Mouse (Mus musculus): ENCODE measurements around the gene Ppih.
"Not testable (repeated sequence)": the region's sequence is repeated elsewhere in the genome, so short reads cannot be mapped to it uniquely, and the experiment has no call there.

Gene Ppih

GRCm38 (mm10) chr4:119291921-119292320, 28.4 kb downstream of the Ppih start:
- DNase-seq (ENCODE audit: low read depth) = peak; percentile 18

- DNase-seq (ENCODE audit: low read depth) = no peak
Observed at GRCm38 (mm10) chr4:119285336-119285735, 35.0 kb downstream of the Ppih start.

- DNase-seq (ENCODE audit: low read depth) = no peak
Observed at GRCm38 (mm10) chr4:119284861-119285260, 35.5 kb downstream of the Ppih start.

DNA sequence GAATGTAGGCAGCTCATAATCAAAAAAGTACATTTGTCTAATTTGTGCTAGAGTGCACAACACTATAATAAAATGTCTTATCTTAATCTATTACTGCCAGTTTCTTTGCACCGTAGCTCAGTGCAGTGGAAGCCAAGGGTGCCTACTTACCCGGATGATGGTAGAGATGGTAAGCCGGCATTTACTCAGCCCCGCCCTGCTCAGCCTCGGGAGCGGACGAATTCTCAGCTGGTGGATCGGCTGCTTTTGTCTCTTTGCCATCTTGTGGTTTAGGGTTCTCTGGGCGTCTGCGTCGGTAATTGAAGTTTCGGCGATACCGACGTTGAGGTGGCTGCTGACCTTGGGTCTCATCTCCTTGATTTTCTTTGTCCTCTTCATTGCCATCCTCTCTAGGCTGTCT, 41.6 kb downstream of the Ppih start:
- not testable (repeated sequence) for DNase-seq (ENCODE audit: low read depth)

DNA sequence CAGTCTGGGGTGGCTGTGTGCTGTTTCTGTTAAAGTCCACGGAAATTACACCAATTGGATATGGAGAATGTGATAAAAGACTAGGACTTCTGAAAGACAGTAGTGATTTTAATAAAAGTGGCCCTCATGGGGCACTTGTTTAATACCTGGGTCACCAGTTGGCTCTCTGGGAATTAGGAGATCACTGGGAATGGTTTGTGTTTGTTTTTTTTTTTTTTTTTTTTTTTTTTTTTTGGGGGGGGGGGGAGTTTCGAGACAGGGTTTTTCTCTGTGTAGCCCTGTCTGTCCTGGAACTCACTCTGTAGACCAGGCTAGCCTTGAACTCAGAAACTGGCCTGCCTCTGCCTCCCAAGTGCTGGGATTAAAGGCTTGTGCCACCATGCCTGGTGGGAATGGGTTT, 44.6 kb downstream of the Ppih start:
- DNase-seq (ENCODE audit: low read depth) = no peak

DNA sequence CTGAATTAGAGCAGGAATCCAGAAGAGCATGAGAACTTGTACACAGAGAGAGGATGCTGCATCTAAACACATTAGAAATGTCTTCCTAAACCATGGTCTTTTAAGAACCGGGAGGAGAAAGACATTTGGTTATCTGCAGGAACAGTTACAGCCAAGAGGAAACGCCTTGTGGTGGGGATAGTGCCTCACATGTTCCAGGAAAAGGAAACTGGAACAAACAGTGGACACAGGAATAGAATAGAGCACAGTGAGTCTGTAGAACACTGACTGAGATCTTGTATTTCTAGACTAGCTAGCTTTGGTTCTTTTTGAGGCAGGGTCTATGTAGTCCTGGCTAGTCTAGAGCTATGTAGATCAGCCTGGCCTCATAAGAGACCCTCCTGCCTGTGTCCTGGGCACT, 45.1 kb downstream of the Ppih start:
- DNase-seq (ENCODE audit: low read depth) = no peak

DNA sequence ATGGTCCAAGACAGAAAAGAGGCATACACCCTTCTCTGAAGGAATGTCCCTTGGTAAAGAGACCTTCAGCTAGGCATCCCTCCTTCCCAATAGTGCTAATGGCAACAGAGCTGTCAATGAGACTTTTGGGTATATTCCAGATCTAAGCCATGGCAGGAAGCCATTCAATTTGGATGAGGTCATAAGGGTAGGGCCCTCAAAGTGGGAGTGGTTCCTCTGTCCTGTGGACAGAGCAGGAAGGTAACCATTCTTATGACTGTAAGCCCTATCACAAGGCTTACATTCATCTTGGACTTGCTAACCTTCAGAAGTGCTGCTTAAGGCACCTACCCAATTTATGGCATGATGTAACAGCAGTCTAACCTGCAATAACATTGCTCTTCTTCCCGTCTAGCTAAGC, 45.7 kb downstream of the Ppih start:
- no peak for DNase-seq (ENCODE audit: low read depth)

DNA sequence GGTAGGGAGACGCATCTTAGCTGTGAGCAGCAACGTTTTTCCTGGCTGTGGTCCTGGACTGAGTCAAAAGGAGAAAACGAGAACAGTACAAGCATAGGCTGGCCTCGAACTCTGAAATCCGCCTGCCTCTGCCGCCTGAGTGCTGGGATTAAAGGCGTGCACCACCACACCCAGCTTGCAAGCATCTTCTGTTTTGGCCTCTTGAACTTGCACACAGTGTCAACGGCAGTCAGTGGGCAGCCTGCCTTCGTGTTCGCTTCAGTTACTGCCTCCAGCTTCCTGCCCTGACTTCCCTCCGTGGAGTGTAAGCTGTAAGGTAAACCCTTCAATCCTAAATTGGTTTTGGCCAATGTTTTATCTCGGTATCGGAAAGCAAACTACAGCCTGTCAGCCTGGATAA, 53.7 kb downstream of the Ppih start:
- DNase-seq (ENCODE audit: low read depth) = no peak

DNA sequence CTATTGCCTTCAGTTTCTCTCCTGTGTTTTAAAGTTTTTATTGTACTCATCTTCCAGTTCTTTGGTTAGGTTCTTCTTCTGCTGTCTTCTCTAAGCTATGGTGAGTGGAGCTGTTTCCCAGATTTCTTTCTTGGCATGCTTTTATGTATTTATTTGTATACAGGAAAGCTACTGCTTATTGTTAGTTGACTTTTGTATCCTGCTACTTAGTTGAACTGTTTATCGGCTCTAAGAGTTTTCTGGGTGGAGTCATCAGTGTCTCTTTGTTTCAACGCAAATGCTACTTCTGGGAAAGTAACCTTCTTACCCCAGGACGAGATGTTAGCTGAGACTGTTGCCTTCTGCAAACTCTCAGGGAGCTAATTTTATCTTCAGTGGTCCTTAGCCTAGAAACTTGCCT, 56.9 kb downstream of the Ppih start:
- DNase-seq (ENCODE audit: low read depth) = no peak

DNA sequence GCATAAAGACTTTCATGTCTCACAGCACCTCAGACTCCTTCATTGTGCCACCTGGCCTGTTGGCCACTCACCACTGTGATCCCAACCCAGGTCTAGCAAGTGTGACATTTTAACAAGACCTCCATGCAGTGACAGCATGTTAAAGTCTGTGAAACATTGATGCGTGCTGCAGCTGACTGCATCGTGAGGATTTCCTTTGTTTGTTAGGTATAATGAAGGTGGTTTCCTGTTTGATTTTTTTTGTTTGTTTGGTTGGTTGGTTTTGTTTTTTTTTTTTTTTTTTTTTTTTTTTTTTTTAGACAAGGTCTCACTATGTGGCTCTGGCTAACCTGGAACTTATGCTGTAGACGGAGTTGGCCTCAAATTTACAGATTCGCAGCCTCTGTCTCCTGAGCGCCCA, 57.9 kb downstream of the Ppih start:
- no peak for DNase-seq (ENCODE audit: low read depth)

DNA sequence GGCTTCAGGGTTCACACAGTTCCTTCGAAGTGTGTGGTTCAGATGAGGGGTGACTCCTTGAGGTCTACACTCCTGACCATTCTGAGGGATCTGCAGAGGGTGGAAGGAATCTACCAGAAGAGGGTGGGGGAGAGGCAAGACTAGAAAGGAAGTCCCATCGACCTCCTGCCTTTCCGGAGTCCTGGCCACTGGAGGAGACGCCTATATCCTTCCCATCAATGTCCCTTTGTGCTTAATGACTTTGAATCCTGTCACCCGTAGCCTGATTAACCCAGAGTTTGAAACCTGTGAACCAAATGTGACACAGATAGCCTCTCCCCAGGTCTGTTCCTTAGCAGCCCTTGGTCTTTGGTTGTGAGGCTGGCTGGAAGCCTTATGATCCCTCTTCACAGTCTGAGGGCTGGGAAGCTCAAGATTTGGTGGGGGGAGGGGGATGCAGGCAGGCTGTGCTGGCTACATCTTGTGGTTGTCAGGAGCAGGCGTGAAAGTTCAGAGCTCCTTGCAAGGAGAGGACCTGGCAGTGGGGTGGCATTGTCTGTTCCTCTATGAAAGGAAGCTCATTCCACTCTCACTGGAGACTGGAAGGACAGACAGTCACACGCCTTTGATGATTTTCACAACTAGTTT, 59.1 kb downstream of the Ppih start:
- no peak for DNase-seq (ENCODE audit: low read depth)

- no peak for DNase-seq (ENCODE audit: low read depth)
Observed at GRCm38 (mm10) chr4:119259344-119260254, 60.7 kb downstream of the Ppih start.

GRCm38 (mm10) chr4:119257083-119257482, 63.3 kb downstream of the Ppih start:
- no peak for DNase-seq (ENCODE audit: low read depth)

DNA sequence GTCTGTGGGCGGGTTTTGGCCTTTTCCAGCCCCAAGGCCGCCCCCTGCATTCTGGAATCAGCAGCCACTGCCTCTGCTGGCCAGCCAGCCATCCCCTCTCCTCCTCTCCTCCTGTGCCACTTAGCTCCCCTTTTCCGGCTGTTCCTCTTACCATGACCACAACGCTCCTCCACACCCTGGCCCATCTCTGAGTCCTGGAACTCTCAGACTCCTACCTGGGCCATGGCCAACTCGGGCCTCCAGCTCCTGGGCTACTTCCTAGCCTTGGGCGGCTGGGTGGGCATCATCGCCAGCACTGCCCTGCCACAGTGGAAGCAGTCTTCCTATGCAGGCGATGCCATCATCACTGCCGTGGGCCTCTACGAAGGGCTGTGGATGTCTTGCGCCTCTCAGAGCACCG, 65.0 kb downstream of the Ppih start, which contains the start of gene Cldn19:
TSS of gene Cldn19 (plus strand) at position 64 of the 400 bp plus-strand sequence.
- no peak for DNase-seq (ENCODE audit: low read depth)

GRCm38 (mm10) chr4:119254012-119254618, 66.2 kb downstream of the Ppih start:
- no peak for DNase-seq (ENCODE audit: low read depth)

DNA sequence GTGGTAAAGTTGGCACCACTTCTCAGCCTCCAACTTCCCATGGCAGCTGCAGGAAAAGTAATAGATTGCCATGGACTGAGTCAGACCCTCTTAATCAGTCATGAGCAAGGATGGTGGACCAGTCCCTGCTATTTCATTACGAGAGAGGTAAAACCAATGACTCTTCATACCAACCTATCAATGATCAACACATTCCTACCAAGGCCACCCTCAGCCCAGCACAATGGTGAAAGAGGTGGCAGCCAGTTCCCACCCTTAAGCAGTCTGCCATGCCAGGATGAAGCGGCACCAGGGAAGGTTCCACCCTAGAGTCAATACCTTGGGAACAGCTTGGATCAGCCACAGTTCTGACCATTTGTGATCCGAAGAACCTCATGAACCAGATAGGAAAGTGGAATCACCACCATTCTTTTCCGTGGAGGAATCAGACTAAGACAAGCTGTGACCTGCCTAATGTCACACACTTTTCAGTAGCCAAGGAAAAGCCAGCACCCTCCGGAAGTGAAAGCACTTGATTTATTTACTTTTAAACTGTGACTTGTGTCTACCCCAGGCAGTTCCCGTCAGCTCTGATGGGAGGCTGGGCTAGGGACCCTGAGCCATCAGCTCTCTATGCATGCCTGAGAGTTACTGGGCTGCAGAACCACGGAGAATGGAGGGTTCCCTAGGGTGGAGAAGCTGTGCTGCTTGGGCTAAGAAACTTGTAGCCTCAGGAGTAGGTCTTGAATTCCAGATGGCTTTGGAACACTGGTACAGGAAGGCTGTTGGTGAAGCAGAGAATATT, 68.1 kb downstream of the Ppih start:
- no peak for DNase-seq (ENCODE audit: low read depth)
